ENCODE assay signal across 9 mouse cellular contexts in genomic region chr4:135573251-135573808, GRCm38 (mm10). TPM values are rescaled to one million over a fixed set of nuclear protein-coding genes. Genes with fewer than 3 reads are reported as not detected.
A peak's percentile ranks its signal among the peaks of the same experiment; 100 is the strongest.
DNase-seq lines count a peak whose midpoint lies in the region; ATAC-seq and TF ChIP-seq lines count a peak whose summit lies in the region.
"Had no signal": no experiment of that assay in that cellular context is flagged by ENCODE, and none has a peak within 500 bp of the region (broad histone marks: within the 10 kb centered on the region; RNA-seq: fewer than 3 reads in every experiment).

TSS of gene Grhl3 (minus strand) at chr4:135573630.

- no peak for TF ChIP-seq EP300 in lung, postnatal 0 days (IDR thresholded peaks at IDR 0.05)

- peak within 1 kb of the TSS; percentile 55 for H3K9ac ChIP-seq in heart, embryonic 12.5 days
- H3K9ac ChIP-seq in lung, postnatal 0 days (replicated peaks; ENCODE audit: low read depth) = no peak within 1 kb of the TSS

- H3K4me3 ChIP-seq in heart, embryonic 12.5 days = peak within 1 kb of the TSS; percentile 44
- H3K4me3 ChIP-seq in lung, postnatal 0 days (ENCODE audit: low read depth, low read length) = peak within 1 kb of the TSS; percentile 8; the same call in 1 of the 2 replicates

- TF ChIP-seq CTCF in lung, postnatal 0 days (IDR thresholded peaks at IDR 0.05) = peak; percentile 17; the same call in 1 of the 2 replicates

- H3K9me3 ChIP-seq in heart, embryonic 12.5 days (replicated peaks) = no peaks in the 10 kb centered on the region
- H3K9me3 ChIP-seq in lung, postnatal 0 days (ENCODE audit: low read length) = no peaks in the 10 kb centered on the region

- H3K4me2 ChIP-seq in heart, embryonic 12.5 days = peak within 1 kb of the TSS; percentile 78
- peak within 1 kb of the TSS; percentile 45 for H3K4me2 ChIP-seq in lung, postnatal 0 days (replicated peaks; ENCODE audit: low read depth, low read length)

- WGBS in heart, embryonic 12.5 days = under 1% methylated on average over 31 of the region's 31 CpGs
- under 1% methylated on average over 31 of the region's 31 CpGs for WGBS in lung, postnatal 0 days

- DNase-seq in cerebellum, postnatal 25 days = peak; percentile 20
- DNase-seq in ZHBTc4 (ENCODE audit: low read depth, low spot score) = peak; percentile 92
- peak; percentile 32 to 68 for DNase-seq in kidney, postnatal 25 days
- DNase-seq in lung, postnatal 0 days (ENCODE audit: low spot score) = peak; percentile 13
- DNase-seq in right cerebral cortex, postnatal 25 days = peak; percentile 40

- no peak within 1 kb of the TSS; the same call in 1 of the 2 replicates for H3K27ac ChIP-seq in heart, embryonic 12.5 days (ENCODE audit: poor library complexity, severe bottlenecking)
- H3K27ac ChIP-seq in lung, postnatal 0 days (ENCODE audit: low read length) = no peak within 1 kb of the TSS

- H3K4me1 ChIP-seq in heart, embryonic 12.5 days (replicated peaks) = peaks cover 58% of the 10 kb centered on the region
- peaks cover 20% of the 10 kb centered on the region for H3K4me1 ChIP-seq in lung, postnatal 0 days (ENCODE audit: insufficient read depth, low read depth, low read length)

- peaks cover 76% of the 10 kb centered on the region for H3K27me3 ChIP-seq in heart, embryonic 12.5 days (replicated peaks)
- peaks cover 28% of the 10 kb centered on the region; the same call in 1 of the 2 replicates for H3K27me3 ChIP-seq in lung, postnatal 0 days (replicated peaks; ENCODE audit: insufficient read depth, low read length)
- H3K27me3 ChIP-seq: Patski had no signal

- ATAC-seq in cerebellum, adult (ENCODE audit: insufficient number of reproducible peaks, low FRiP score, low TSS enrichment) = no peak
- no peak for ATAC-seq in heart, embryonic 12.5 days (ENCODE audit: insufficient number of reproducible peaks, low FRiP score)
- ATAC-seq in lung, postnatal 0 days = peak; percentile 25; the same call in 1 of the 2 replicates
- ATAC-seq in erythroblast, adult 5-6 weeks (replicated peaks; ENCODE audit: low FRiP score, poor library complexity, severe bottlenecking) = no peak
- ATAC-seq: Patski had no signal

- H3K36me3 ChIP-seq in heart, embryonic 12.5 days = no peaks in the 10 kb centered on the region
- H3K36me3 ChIP-seq in lung, postnatal 0 days (ENCODE audit: insufficient read depth, low read length) = no peaks in the 10 kb centered on the region

RNA-seq across cellular contexts. Expression of gene Grhl3, which starts in this region (rescaled TPM):
- 6.0 and 6.8 TPM in 2 replicates for polyA plus RNA-seq in heart, embryonic 12.5 days (2016; fragmentation: Nextera tagmentation; extraction: Ambion mirVana)
- polyA plus RNA-seq in lung, postnatal 0 days (2015; fragmentation: Nextera tagmentation; extraction: Ambion mirVana) = 1.2 and 1.5 TPM in 2 replicates
- not detected in 2 replicates for total RNA-seq in erythroblast, adult 5-6 weeks (2015; ENCODE audit: low replicate concordance)
- total RNA-seq in erythroblast, adult 5-6 weeks (2017; ENCODE audit: low replicate concordance) = not detected in 2 replicates
- polyA plus RNA-seq: Patski had no signal

Comparison
In these comparisons a context has a peak if more than half of its experiments do, and no peak if none do; other contexts are left out.
1. DNase-seq: peak in every context shown above with its lines; median percentile 92 in ZHBTc4; 50 in kidney, postnatal 25 days; 40 in right cerebral cortex, postnatal 25 days; 20 in cerebellum, postnatal 25 days; 13 in lung, postnatal 0 days.